Mouse (Mus musculus) pancreas, adult 10 weeks (tissue): Measurements from ENCODE around the gene Btbd9. TPM values are rescaled to one million over a fixed set of nuclear protein-coding genes. Genes with fewer than 3 reads are reported as not detected.

Source experiments
- polyA plus RNA-seq: library from polyadenylated mRNA; stranded (reverse); fragments of 350-450 nt; fragmentation: Illumina TruSeq; extraction: RNeasy Lipid Tissue Mini Kit (QIAGEN cat#74804); gene quantifications from one replicate; pipeline ENCODE4 v1.2.3, GENCODE M21; 2015; ENCODE audit warnings: low read depth, low replicate concordance; ENCODE audit not compliant: insufficient read depth

The Btbd9 gene
- polyA plus RNA-seq: 4.7 TPM

GRCm38 (mm10) chr17:30575941-30576773 is at the start of gene Btbd9:
Gene Btbd9 (minus strand): TSS chr17:30576488.

GRCm38 (mm10) chr17:30624132-30624531 is 47.8 kb upstream of the Btbd9 start, which contains the start of gene Dnah8:
Gene Dnah8 (plus strand): TSS chr17:30624354.

Other genes with a start within 250 kb of the Btbd9 start
- gene Dnah8, start 47.9 kb upstream of the Btbd9 start, polyA plus RNA-seq: not detected
- gene Glo1, start 50.4 kb upstream of the Btbd9 start, polyA plus RNA-seq: 20.1 TPM